8 mouse cellular contexts compared by ENCODE assay signal in the genomic region with DNA sequence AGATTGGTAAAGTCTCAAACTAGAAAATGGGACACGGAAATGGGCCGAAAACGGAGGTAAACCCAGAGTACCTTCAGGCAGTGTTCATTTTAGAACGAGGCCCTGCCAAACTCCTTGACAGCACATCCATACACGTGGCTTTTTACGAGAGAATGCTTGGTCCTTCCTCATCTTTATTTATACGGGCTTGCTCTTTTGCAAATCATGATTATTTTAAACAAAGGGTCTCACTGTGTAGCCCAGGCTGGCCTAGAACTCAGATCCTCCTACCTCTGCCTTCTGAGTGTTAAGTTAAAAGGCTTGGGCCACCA. TPM values are rescaled to one million over a fixed set of nuclear protein-coding genes. Genes with fewer than 3 reads are reported as not detected.
DNase-seq lines count a peak whose midpoint lies in the region; ATAC-seq lines count a peak whose summit lies in the region.

No protein-coding gene starts in this region.

- 0% methylated on average over 7 of the region's 7 CpGs for WGBS in kidney, embryonic 16.5 days
- under 1% methylated on average over 7 of the region's 7 CpGs for WGBS in hindbrain, embryonic 14.5 days
- 0% methylated on average over 7 of the region's 7 CpGs for WGBS in midbrain, embryonic 14.5 days

- peak overlapping the region; percentile 90 for H3K27ac ChIP-seq in kidney, embryonic 16.5 days (ENCODE audit: low read length)
- H3K27ac ChIP-seq in hindbrain, embryonic 14.5 days = peak overlapping the region; percentile 93
- H3K27ac ChIP-seq in midbrain, embryonic 14.5 days (replicated peaks; ENCODE audit: low read depth, low read length) = peak overlapping the region; percentile 93; the same call in 1 of the 2 replicates

- DNase-seq in kidney, adult 18-20 months = no peak
- peak; percentile 14 for DNase-seq in c-Kit-positive CD71-positive TER-119-positive erythroid progenitor cells, embryonic 14.5 days (ENCODE audit: low spot score)
- no peak for DNase-seq in hindbrain, embryonic 14.5 days (ENCODE audit: low spot score)
- DNase-seq in midbrain, embryonic 14.5 days = no peak
- no peak for DNase-seq in right cerebral cortex, adult 2 months (ENCODE audit: low spot score in 2 of 2)
- DNase-seq in adrenal gland, postnatal 36 days = no peak
- DNase-seq in right cerebral cortex, postnatal 36 days (ENCODE audit: low spot score in 2 of 2) = no peak

- peaks cover 27% of the 10 kb centered on the region for H3K4me1 ChIP-seq in kidney, embryonic 16.5 days (ENCODE audit: insufficient read depth, low read length)
- H3K4me1 ChIP-seq in hindbrain, embryonic 14.5 days (replicated peaks; ENCODE audit: control insufficient read depth, insufficient read depth, low read length) = peaks cover 15% of the 10 kb centered on the region; the same call in 1 of the 2 replicates
- peaks cover 13% of the 10 kb centered on the region; the same call in 1 of the 2 replicates for H3K4me1 ChIP-seq in midbrain, embryonic 14.5 days (ENCODE audit: control insufficient read depth, insufficient read depth, low read length)

- peaks cover 39% of the 10 kb centered on the region for H3K36me3 ChIP-seq in kidney, embryonic 16.5 days (ENCODE audit: insufficient read depth, low read length)
- H3K36me3 ChIP-seq in hindbrain, embryonic 14.5 days (replicated peaks; ENCODE audit: control insufficient read depth, insufficient read depth) = peaks cover 41% of the 10 kb centered on the region
- H3K36me3 ChIP-seq in midbrain, embryonic 14.5 days (ENCODE audit: control insufficient read depth, insufficient read depth, low read length) = peaks cover 41% of the 10 kb centered on the region

- ATAC-seq in kidney, embryonic 16.5 days (ENCODE audit: low FRiP score, low TSS enrichment) = no peak
- no peak for ATAC-seq in hindbrain, embryonic 14.5 days (ENCODE audit: low FRiP score)
- ATAC-seq in midbrain, embryonic 14.5 days (ENCODE audit: low FRiP score, low TSS enrichment) = no peak

- peak overlapping the region; percentile 67 for H3K4me3 ChIP-seq in kidney, embryonic 16.5 days (ENCODE audit: low read length)
- peak overlapping the region; percentile 95 for H3K4me3 ChIP-seq in hindbrain, embryonic 14.5 days (replicated peaks; ENCODE audit: low read length)
- peak overlapping the region; percentile 86 for H3K4me3 ChIP-seq in midbrain, embryonic 14.5 days (replicated peaks; ENCODE audit: low read depth, low read length)

- H3K9ac ChIP-seq in kidney, embryonic 16.5 days (replicated peaks; ENCODE audit: low read length) = peak overlapping the region; percentile 88
- peak overlapping the region; percentile 91 for H3K9ac ChIP-seq in hindbrain, embryonic 14.5 days
- H3K9ac ChIP-seq in midbrain, embryonic 14.5 days (replicated peaks; ENCODE audit: low read length) = peak overlapping the region; percentile 89

- H3K9me3 ChIP-seq in kidney, embryonic 16.5 days (ENCODE audit: low read length) = no peaks in the 10 kb centered on the region
- H3K9me3 ChIP-seq in hindbrain, embryonic 14.5 days (ENCODE audit: control insufficient read depth, low read length) = no peaks in the 10 kb centered on the region
- H3K9me3 ChIP-seq in midbrain, embryonic 14.5 days (ENCODE audit: control insufficient read depth, low read length) = no peaks in the 10 kb centered on the region

- no peaks in the 10 kb centered on the region for H3K27me3 ChIP-seq in kidney, embryonic 16.5 days (ENCODE audit: insufficient read depth, low read length)
- no peaks in the 10 kb centered on the region for H3K27me3 ChIP-seq in hindbrain, embryonic 14.5 days (ENCODE audit: control insufficient read depth, insufficient read depth, low read length)
- H3K27me3 ChIP-seq in midbrain, embryonic 14.5 days (ENCODE audit: control insufficient read depth, insufficient read depth, low read length) = no peaks in the 10 kb centered on the region

- H3K4me2 ChIP-seq in kidney, embryonic 16.5 days (replicated peaks; ENCODE audit: low read depth, low read length) = peak overlapping the region; percentile 95
- H3K4me2 ChIP-seq in hindbrain, embryonic 14.5 days (replicated peaks) = peak overlapping the region; percentile 88
- peak overlapping the region; percentile 92 for H3K4me2 ChIP-seq in midbrain, embryonic 14.5 days (ENCODE audit: low read length)

RNA-seq across cellular contexts. Expression of a gene that starts 0.6 kb away (rescaled TPM):
- 50.1 and 50.8 TPM in 2 replicates for polyA plus RNA-seq in kidney, embryonic 16.5 days (2015; fragmentation: Nextera tagmentation; extraction: Ambion mirVana)
- polyA plus RNA-seq in hindbrain, embryonic 14.5 days (2014; fragmentation: Nextera tagmentation; extraction: Ambion mirVana) = 32.1 and 33.1 TPM in 2 replicates
- polyA plus RNA-seq in midbrain, embryonic 14.5 days (2014; fragmentation: Nextera tagmentation; extraction: Ambion mirVana) = 25.6 and 31.0 TPM in 2 replicates
- total RNA-seq in adrenal gland, postnatal 36 days (2021) = 10 to 100 TPM; 37.8 to 47.5 TPM

RNA-seq across cellular contexts. Expression of a gene that starts 1.6 kb away (rescaled TPM):
- polyA plus RNA-seq in kidney, embryonic 16.5 days (2015; fragmentation: Nextera tagmentation; extraction: Ambion mirVana) = 6.6 and 7.1 TPM in 2 replicates
- 23.7 and 28.9 TPM in 2 replicates for polyA plus RNA-seq in hindbrain, embryonic 14.5 days (2014; fragmentation: Nextera tagmentation; extraction: Ambion mirVana)
- 24.3 and 25.7 TPM in 2 replicates for polyA plus RNA-seq in midbrain, embryonic 14.5 days (2014; fragmentation: Nextera tagmentation; extraction: Ambion mirVana)
- total RNA-seq in adrenal gland, postnatal 36 days (2021) = 10 to 100 TPM; 19.0 to 22.4 TPM

RNA-seq across cellular contexts. Expression of a gene that starts 27.2 kb away (rescaled TPM):
- 17.9 and 20.5 TPM in 2 replicates for polyA plus RNA-seq in kidney, embryonic 16.5 days (2015; fragmentation: Nextera tagmentation; extraction: Ambion mirVana)
- 12.8 and 14.0 TPM in 2 replicates for polyA plus RNA-seq in hindbrain, embryonic 14.5 days (2014; fragmentation: Nextera tagmentation; extraction: Ambion mirVana)
- 14.0 and 15.9 TPM in 2 replicates for polyA plus RNA-seq in midbrain, embryonic 14.5 days (2014; fragmentation: Nextera tagmentation; extraction: Ambion mirVana)
- total RNA-seq in adrenal gland, postnatal 36 days (2021) = 10 to 100 TPM; 19.2 to 23.5 TPM

RNA-seq across cellular contexts. Expression of a gene that starts 27.3 kb away (rescaled TPM):
- polyA plus RNA-seq in kidney, embryonic 16.5 days (2015; fragmentation: Nextera tagmentation; extraction: Ambion mirVana) = 24.5 and 25.1 TPM in 2 replicates
- polyA plus RNA-seq in hindbrain, embryonic 14.5 days (2014; fragmentation: Nextera tagmentation; extraction: Ambion mirVana) = 43.2 and 51.8 TPM in 2 replicates
- 34.4 and 49.9 TPM in 2 replicates for polyA plus RNA-seq in midbrain, embryonic 14.5 days (2014; fragmentation: Nextera tagmentation; extraction: Ambion mirVana)
- 10 to 100 TPM; 44.4 to 45.9 TPM for total RNA-seq in adrenal gland, postnatal 36 days (2021)
